8 mouse cellular contexts compared by ENCODE assay signal in the genomic region with DNA sequence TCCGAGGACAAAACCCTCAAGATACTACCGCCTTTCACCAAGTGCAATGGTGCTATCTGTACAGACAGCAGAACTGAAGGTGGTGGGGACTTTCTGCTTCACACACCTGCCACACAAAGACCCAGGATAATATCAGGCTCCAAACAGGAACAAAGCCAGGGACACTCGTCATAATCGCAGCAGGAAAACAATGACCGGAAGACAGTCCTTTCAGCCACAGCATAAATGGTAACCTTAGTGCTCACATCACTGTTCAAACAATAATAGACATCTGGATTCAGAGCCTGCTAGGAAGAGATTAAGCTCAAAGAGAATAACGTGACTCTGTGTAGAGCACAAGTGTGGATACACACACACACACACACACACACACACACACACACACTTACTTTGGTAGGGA.
DNase-seq lines count a peak whose midpoint lies in the region; ATAC-seq and TF ChIP-seq lines count a peak whose summit lies in the region.

No protein-coding gene starts in this region.

- TF ChIP-seq POLR2A in cerebellum, adult 2 months (IDR thresholded peaks at IDR 0.05; ENCODE audit: borderline replicate concordance, insufficient read depth, low read length) = no peak

- no peak overlapping the region for H3K4me2 ChIP-seq in neural tube, embryonic 13.5 days
- peak overlapping the region; percentile 69 for H3K4me2 ChIP-seq in liver, embryonic 13.5 days

- peak; percentile 39 to 53 for DNase-seq in cerebellum, adult 2 months
- DNase-seq in cerebellum, postnatal 10 days = no peak
- no peak for DNase-seq in neural tube, embryonic 10.5 days (ENCODE audit: extremely low spot score, low spot score)
- DNase-seq in liver, embryonic 13.5 days = no peak
- no peak for DNase-seq in retina, embryonic 14.5 days (ENCODE audit: low spot score)
- no peak for DNase-seq in left cerebral cortex, postnatal 36 days (ENCODE audit: low spot score in 2 of 2)

- peaks cover 54% of the 10 kb centered on the region for H3K4me1 ChIP-seq in cerebellum, adult 2 months (ENCODE audit: control insufficient read depth, insufficient read depth, low read length)
- peaks cover 47% of the 10 kb centered on the region for H3K4me1 ChIP-seq in neural tube, embryonic 13.5 days (replicated peaks)
- peaks cover 78% of the 10 kb centered on the region for H3K4me1 ChIP-seq in liver, embryonic 13.5 days (replicated peaks)

- no peaks in the 10 kb centered on the region for H3K36me3 ChIP-seq in neural tube, embryonic 13.5 days
- H3K36me3 ChIP-seq in liver, embryonic 13.5 days = no peaks in the 10 kb centered on the region

- H3K27ac ChIP-seq in cerebellum, adult 2 months (ENCODE audit: insufficient read depth, low read length) = no peak overlapping the region
- peak overlapping the region; percentile 64; the same call in 1 of the 2 replicates for H3K27ac ChIP-seq in neural tube, embryonic 13.5 days (replicated peaks)
- H3K27ac ChIP-seq in liver, embryonic 13.5 days = peak overlapping the region; percentile 90

- no peak overlapping the region for H3K4me3 ChIP-seq in cerebellum, adult 2 months (replicated peaks; ENCODE audit: insufficient read depth, low read depth, low read length)
- no peak overlapping the region for H3K4me3 ChIP-seq in neural tube, embryonic 13.5 days
- no peak overlapping the region for H3K4me3 ChIP-seq in liver, embryonic 13.5 days (replicated peaks)

- ATAC-seq in neural tube, embryonic 13.5 days (ENCODE audit: low read depth) = no peak
- no peak for ATAC-seq in liver, embryonic 13.5 days (ENCODE audit: low read depth)
- ATAC-seq in CD4-positive, CD25-positive, alpha-beta regulatory T cell, adult 4 months = no peak

- TF ChIP-seq CTCF in cerebellum, adult 2 months (IDR thresholded peaks at IDR 0.05; ENCODE audit: borderline replicate concordance, insufficient read depth, low read depth, low read length) = no peak

- intact Hi-C loops in left cerebral cortex, postnatal 36 days (cut with DNase I) = no loop called here

- no peaks in the 10 kb centered on the region for H3K9me3 ChIP-seq in neural tube, embryonic 13.5 days
- no peaks in the 10 kb centered on the region for H3K9me3 ChIP-seq in liver, embryonic 13.5 days (replicated peaks)

- 45% methylated on average over 6 of the region's 6 CpGs for WGBS in cerebellum, adult 2 months
- 76% methylated on average over 6 of the region's 6 CpGs for WGBS in neural tube, embryonic 13.5 days
- 10% methylated on average over 6 of the region's 6 CpGs for WGBS in liver, embryonic 13.5 days (ENCODE audit: insufficient replicate concordance)

- H3K9ac ChIP-seq in neural tube, embryonic 13.5 days = no peak overlapping the region
- no peak overlapping the region for H3K9ac ChIP-seq in liver, embryonic 13.5 days

- no peaks in the 10 kb centered on the region for H3K27me3 ChIP-seq in cerebellum, adult 2 months (ENCODE audit: control insufficient read depth, insufficient read depth, low read length)
- no peaks in the 10 kb centered on the region for H3K27me3 ChIP-seq in neural tube, embryonic 13.5 days
- no peaks in the 10 kb centered on the region for H3K27me3 ChIP-seq in liver, embryonic 13.5 days

Comparison
In these comparisons a context has a peak if more than half of its experiments do, and no peak if none do; other contexts are left out.
1. DNase-seq: peak in cerebellum, adult 2 months (2 of 2); none in cerebellum, postnatal 10 days (0 of 2), neural tube, embryonic 10.5 days (single experiment), liver, embryonic 13.5 days (single experiment), retina, embryonic 14.5 days (single experiment) and left cerebral cortex, postnatal 36 days (0 of 2).